9 mouse cellular contexts compared by ENCODE assay signal in genomic region chr4:139877269-139877668, GRCm38 (mm10). TPM values are rescaled to one million over a fixed set of nuclear protein-coding genes. Genes with fewer than 3 reads are reported as not detected.
DNase-seq lines count a peak whose midpoint lies in the region; ATAC-seq and TF ChIP-seq lines count a peak whose summit lies in the region.
"Had no signal": no experiment of that assay in that cellular context is flagged by ENCODE, and none has a peak within 500 bp of the region (broad histone marks: within the 10 kb centered on the region; RNA-seq: fewer than 3 reads in every experiment).

No protein-coding gene starts in this region.

- in situ Hi-C loops in CH12.LX (cut with MboI; ENCODE audit: low pct_ligation_motif_present, low pct_unique_long_range_greater_than_20kb, low sequenced_read_pairs) = no loop called here

- TF ChIP-seq EP300 in CH12.LX (IDR thresholded peaks at IDR 0.05; ENCODE audit: low read length) = no peak

- H3K79me2 ChIP-seq in CH12.LX (replicated peaks; ENCODE audit: control insufficient read depth, extremely low read depth, insufficient read depth, poor library complexity, severe bottlenecking) = no peaks in the 10 kb centered on the region

- no peaks in the 10 kb centered on the region for H3K4me1 ChIP-seq in CH12.LX (ENCODE audit: control insufficient read depth in 1 of 2, insufficient read depth in 2 of 2)
- H3K4me1 ChIP-seq in hindbrain, embryonic 10.5 days (replicated peaks) = peaks cover 22% of the 10 kb centered on the region

- peaks cover 5% of the 10 kb centered on the region for H3K27me3 ChIP-seq in CH12.LX (replicated peaks)
- peaks cover 7% of the 10 kb centered on the region for H3K27me3 ChIP-seq in hindbrain, embryonic 10.5 days (ENCODE audit: insufficient read depth, poor library complexity, severe bottlenecking)

- TF ChIP-seq RAD21 in CH12.LX (IDR thresholded peaks at IDR 0.05; ENCODE audit: low read depth, low read length) = peak; percentile 80

- no peak for TF ChIP-seq POLR2A in CH12.LX (IDR thresholded peaks at IDR 0.05; ENCODE audit: low read depth, low read length)

- dilution Hi-C loops in CH12.LX (cut with MboI; ENCODE audit: extremely low pct_ligation_motif_present, extremely low pct_unique_long_range_greater_than_20kb, low sequenced_read_pairs) = no loop called here

- no peak overlapping the region for H3K4me3 ChIP-seq in CH12.LX (replicated peaks in 1 of 3; ENCODE audit: low read depth in 2 of 3, low read length in 2 of 3, poor library complexity in 1 of 3)
- H3K4me3 ChIP-seq in hindbrain, embryonic 10.5 days = no peak overlapping the region
- H3K4me3 ChIP-seq: erythroblast, embryonic 14.5 days had no signal

- WGBS in hindbrain, embryonic 10.5 days = 13% methylated on average over 4 of the region's 4 CpGs

- H3K4me2 ChIP-seq in CH12.LX (ENCODE audit: insufficient read depth, low read depth, poor library complexity, severe bottlenecking) = no peak overlapping the region

- no peak overlapping the region for H3K9ac ChIP-seq in CH12.LX (ENCODE audit: insufficient read depth, low read depth)

- no peaks in the 10 kb centered on the region for H3K36me3 ChIP-seq in CH12.LX (replicated peaks in 1 of 2; ENCODE audit: control insufficient read depth in 1 of 2, insufficient read depth in 1 of 2, low read length in 1 of 2)
- no peaks in the 10 kb centered on the region for H3K36me3 ChIP-seq in hindbrain, embryonic 10.5 days

- no peak for ATAC-seq in inflammation-experienced regulatory T-cells, adult 6 months

- no peak overlapping the region for H3K27ac ChIP-seq in CH12.LX (ENCODE audit: insufficient read depth, low read depth)
- no peak overlapping the region for H3K27ac ChIP-seq in hindbrain, embryonic 10.5 days

- no peaks in the 10 kb centered on the region for H3K9me3 ChIP-seq in CH12.LX (replicated peaks; ENCODE audit: low read length)
- no peaks in the 10 kb centered on the region for H3K9me3 ChIP-seq in hindbrain, embryonic 10.5 days

- DNase-seq in CH12.LX (ENCODE audit: extremely low read depth) = peak; percentile 34
- DNase-seq in adrenal gland, adult 8-10 months = peak; percentile 62
- peak; percentile 80 for DNase-seq in embryo, embryonic 9.5 days (ENCODE audit: extremely low spot score)
- DNase-seq in hindbrain, embryonic 10.5 days (ENCODE audit: low spot score) = peak; percentile 82
- DNase-seq in layer of hippocampus, postnatal 10 days (ENCODE audit: low spot score in 2 of 2) = peak; percentile 81 to 87
- DNase-seq in lung, postnatal 36 days = peak; percentile 76
- DNase-seq in right cerebral cortex, postnatal 10 days (ENCODE audit: low spot score in 2 of 2) = peak; percentile 80 to 86

- TF ChIP-seq CTCF in CH12.LX (conservative IDR thresholded peaks at IDR 0.05 in 1 of 2, IDR thresholded peaks at IDR 0.05 in 1 of 2; ENCODE audit: low read depth in 2 of 2, low read length in 2 of 2) = peak; percentile 36 to 82

TF ChIP-seq in CH12.LX, 34 proteins besides CTCF, POLR2A, EP300 and RAD21:
- TF ChIP-seq SMC3 (IDR thresholded peaks at IDR 0.05; ENCODE audit: low read depth, low read length) (peak; percentile 66), TCF12 (IDR thresholded peaks at IDR 0.05; ENCODE audit: low read depth, low read length) (no peak), JUND (conservative IDR thresholded peaks at IDR 0.05; ENCODE audit: low read depth, low read length) (no peak), PAX5 (IDR thresholded peaks at IDR 0.05; ENCODE audit: low read length) (no peak)

RNA-seq across cellular contexts. Expression of gene Pax7, which starts 43.9 kb away (rescaled TPM):
- total RNA-seq in CH12.LX (2012; rRNA removed) (not detected in 2 replicates), CH12.LX (2014; rRNA removed) (not detected in 2 replicates)
- polyA plus RNA-seq in CH12.LX (2012; ENCODE audit: insufficient read length, low read depth) = not detected in 2 replicates
- not detected for total RNA-seq in adrenal gland, adult 8-10 months (2022)
- polyA plus RNA-seq in hindbrain, embryonic 10.5 days (2016; fragmentation: Nextera tagmentation; extraction: Ambion mirVana) = 2.3 and 2.6 TPM in 2 replicates
- under 1 TPM in 1 of 2 experiments, not detected in 1; 0.11 TPM for total RNA-seq in layer of hippocampus, postnatal 10 days (2021)
- polyA plus RNA-seq in inflammation-experienced regulatory T-cells, adult 6 months (2017; shearing (Covaris generic)) = not detected
- polyA plus RNA-seq: erythroblast, embryonic 14.5 days had no signal

Comparison
In these comparisons a context has a peak if more than half of its experiments do, and no peak if none do; other contexts are left out.
1. DNase-seq: peak in every context shown above with its lines; median percentile 84 in layer of hippocampus, postnatal 10 days; 83 in right cerebral cortex, postnatal 10 days; 82 in hindbrain, embryonic 10.5 days; 80 in embryo, embryonic 9.5 days; 76 in lung, postnatal 36 days; 62 in adrenal gland, adult 8-10 months; 34 in CH12.LX.